Mouse (Mus musculus) cerebellum, adult 18-20 months (tissue): ENCODE results near the gene Gm49380.

Experiments
- DNase-seq, 2 experiments: peaks; one replicate each; pipeline ENCODE4 v3.0.0; 2021

Gene Gm49380

DNA sequence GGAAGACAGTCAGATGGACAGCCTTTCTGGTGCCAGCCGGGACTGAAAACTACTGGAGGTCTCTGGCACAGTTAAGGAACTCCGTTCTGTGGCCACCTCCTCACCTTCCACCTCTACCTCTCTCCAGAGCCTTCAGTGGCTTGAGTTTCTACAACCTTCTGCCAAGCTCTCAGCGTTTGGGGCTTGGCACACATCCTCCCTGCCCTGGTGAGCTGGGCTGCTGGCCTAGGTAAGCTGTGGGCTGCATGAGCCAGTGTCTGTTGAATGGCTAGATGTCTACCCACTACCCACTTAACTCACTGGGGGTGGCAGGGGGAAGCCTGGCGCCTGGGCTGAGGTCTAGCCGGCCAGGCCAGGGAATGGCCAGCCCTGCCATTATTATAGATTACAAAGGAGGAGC is 40.2 kb downstream of the Gm49380 start:
- peak; percentile 69 to 74 for DNase-seq

- DNase-seq, result peak; percentile 38 to 54
Observed at GRCm38 (mm10) chr9:44072599-44072915, 40.7 kb downstream of the Gm49380 start.

DNA sequence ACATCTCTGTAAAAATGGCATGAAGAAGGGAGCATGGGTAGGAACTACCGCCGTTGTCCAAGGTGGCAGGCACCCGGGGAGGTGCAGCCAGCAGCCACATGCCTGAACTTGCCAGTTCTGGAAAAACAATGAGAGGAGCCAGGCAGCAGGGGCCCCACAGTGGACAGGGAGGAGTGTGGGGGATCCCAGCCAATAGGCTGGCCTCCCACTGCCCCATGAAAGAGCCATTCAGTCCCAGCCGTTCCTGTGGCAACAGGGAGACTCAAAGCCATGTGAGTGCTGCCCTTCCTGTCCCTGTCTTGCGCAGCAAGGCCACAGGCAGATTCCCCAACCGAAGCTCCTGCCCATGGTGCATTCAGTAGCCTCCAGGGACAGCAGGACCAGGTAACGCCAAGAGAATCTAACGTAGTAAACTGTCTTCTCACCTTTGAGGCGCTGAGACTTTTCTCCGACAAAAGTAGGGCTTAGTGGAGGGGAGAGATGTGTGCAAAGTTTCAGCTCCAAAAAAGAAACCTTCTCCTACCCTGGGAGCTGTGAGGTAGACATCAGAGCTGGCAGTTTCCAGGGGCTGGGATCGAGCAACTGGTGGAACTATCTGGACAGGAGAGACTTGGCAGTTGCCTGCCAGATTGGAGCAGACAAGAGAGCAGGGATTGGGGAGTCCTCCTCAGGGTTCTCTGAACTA is 41.2 kb downstream of the Gm49380 start:
- peak; percentile 42 to 53 for DNase-seq

- DNase-seq, result no peak
Observed at GRCm38 (mm10) chr9:44070844-44071231, 42.5 kb downstream of the Gm49380 start.

DNA sequence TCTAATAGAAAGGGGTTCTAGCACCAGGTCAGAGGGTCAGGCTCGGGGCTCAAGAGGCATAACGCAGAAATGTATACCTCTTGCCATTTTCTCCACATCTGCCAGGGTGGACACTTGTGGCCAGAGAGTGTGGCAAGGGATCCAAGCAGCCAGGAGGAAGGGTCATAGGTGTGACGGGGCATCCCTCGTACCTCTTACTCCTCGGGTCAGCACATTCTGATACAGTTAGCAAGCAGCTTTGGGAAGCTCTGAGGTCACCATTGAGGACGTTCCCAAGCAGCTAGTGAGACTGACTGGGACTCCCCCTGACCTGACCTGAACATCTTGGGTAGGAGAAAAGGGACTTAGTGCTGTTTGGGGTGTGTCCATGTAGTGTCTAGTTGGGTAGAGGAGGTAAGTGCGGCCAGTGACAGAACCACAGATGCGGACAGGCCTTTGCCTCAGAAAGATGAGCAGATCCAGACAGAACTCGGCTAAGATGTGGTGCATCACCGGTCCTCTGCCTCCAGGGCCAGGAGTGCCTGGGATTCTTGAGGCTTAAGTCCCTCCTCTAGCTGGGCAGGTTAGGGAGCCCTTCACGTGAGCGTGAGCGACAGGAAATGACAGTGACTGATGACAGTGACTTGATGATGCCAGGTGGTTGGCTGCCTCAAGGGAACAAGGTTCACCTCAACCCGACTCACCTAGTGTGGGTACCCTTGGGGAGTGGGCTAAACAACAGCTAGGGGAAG is 43.0 kb downstream of the Gm49380 start:
- DNase-seq, result no peak

DNA sequence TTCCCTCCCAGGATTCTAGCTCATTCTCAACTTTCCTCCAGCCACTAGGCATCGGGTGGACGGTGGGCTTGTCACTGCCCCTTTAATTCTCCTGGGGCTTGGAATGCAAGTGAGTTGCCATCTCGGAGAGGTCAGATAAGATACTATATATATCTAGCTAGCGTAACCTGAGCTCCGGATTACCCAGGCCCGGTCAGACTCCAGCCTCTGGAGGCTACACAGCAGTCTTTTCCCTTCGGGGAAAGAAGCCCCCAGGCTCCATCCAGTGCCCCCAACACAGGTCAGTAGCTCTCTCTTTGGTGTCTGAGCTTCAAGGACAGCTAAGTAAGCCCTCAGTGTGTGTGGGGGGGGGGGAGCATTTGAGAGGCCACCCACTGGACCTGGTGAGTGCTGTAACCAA is 44.0 kb downstream of the Gm49380 start:
- no peak for DNase-seq

DNA sequence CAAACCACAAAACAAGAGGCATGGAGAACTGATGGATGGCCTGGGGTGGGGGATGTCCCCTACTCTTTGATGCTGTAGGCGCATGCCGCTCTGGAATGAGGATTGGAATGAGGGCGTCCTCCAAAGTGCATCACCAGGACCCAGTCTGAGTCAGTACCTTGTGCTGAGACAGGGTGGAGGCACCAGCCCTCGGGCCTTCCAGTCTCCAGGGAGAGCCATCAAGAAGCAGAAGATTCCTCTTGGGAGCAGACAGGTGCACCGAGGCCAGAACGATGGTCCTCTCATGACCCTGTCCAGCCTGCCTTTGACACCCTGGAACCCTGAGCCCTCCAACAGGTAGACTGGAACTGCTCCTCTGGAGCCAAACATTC is 45.4 kb downstream of the Gm49380 start:
- no peak for DNase-seq

GRCm38 (mm10) chr9:44067241-44067959 is 45.9 kb downstream of the Gm49380 start:
- DNase-seq, result no peak

DNA sequence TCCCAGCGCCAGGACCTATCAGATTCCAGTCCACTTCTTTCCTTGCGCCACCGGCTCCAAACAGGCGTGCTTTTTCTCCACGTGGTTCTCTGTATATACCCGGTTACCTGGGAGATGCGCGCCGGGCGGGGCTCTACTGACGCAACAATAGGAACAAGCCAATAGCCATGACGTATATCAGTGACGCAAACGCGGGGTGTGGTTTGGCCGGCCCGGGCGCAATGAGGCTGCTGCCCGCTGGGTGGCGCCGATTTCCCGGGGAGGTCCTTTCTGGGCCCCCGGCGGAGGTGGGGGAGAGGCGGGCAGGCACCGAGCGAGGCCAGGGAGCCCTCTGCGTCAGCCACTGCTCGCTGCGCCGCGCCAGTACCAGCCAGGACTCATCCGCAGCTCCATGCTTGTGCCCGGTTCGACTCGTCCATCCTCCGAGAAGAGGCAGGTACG is 46.5 kb downstream of the Gm49380 start, which contains the start of gene Usp2:
TSS of gene Usp2 (plus strand) at position 237 of the 441 bp plus-strand sequence.
- DNase-seq, result peak; percentile 99 to 100

GRCm38 (mm10) chr9:44065177-44065576 is 48.1 kb downstream of the Gm49380 start:
- DNase-seq, result no peak

DNA sequence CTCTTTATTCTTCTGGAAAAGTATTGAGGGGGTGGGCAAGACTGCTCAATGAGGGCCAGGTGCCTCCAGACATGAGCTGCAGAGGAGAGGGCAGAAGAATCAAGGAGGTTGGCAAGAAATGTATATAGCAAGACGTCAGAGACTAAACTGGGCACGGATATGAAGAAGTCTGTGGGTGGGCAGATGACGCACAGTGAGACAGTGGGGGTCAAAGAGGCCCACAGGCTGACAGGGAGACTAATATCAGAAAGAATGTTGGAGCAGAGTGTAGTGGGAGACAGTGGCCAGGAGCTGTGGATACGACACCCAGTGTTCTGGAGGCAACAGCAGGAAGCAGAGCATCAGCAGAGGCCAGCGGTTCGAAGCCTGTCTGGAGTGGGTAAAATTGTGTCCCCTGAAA is 54.7 kb downstream of the Gm49380 start:
- DNase-seq, result no peak

GRCm38 (mm10) chr9:44053936-44054335 is 59.4 kb downstream of the Gm49380 start:
- no peak for DNase-seq

- DNase-seq, result peak in 1 of 2 experiments; percentile 12
Observed at GRCm38 (mm10) chr9:44052855-44053254, 60.4 kb downstream of the Gm49380 start.

DNA sequence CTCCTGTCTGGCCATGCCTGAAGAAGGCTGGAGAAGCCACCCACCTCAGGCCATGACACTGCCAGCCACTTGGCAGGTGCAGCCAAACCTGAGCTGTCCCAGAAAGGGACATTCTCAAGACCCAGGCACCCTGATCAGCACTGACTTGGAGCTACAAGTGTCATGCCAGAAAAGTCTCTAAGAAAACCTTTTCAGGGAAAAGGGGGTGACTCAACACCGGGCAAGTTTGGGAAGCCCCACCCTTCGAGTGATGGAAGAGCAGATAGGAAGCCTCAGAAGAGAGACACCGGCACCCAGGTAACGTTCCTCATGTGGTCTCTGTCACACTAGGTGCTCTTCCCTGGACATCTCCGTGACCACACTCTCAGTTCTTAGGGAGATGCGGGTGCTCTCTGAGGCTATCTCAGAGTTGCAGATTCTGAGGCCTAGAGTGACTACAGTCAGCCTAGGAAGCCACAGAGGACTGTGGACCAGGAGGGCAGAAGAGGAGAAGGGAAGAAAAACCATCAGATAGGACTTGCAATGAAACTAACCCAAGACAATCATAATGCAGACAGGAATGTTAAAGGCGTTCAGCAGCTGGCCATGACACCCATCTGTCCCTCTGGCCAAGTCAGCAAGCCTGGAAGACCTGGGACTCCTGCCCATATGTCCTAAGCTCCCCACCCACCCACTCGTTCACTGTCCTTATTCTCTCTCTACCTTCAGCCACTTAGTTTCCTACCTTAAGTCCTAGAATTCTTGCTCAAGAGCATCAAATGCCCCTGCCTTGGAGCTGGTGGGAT is 63.7 kb downstream of the Gm49380 start:
- DNase-seq, result no peak

GRCm38 (mm10) chr9:44048541-44049380 is 64.5 kb downstream of the Gm49380 start:
- DNase-seq, result no peak

DNA sequence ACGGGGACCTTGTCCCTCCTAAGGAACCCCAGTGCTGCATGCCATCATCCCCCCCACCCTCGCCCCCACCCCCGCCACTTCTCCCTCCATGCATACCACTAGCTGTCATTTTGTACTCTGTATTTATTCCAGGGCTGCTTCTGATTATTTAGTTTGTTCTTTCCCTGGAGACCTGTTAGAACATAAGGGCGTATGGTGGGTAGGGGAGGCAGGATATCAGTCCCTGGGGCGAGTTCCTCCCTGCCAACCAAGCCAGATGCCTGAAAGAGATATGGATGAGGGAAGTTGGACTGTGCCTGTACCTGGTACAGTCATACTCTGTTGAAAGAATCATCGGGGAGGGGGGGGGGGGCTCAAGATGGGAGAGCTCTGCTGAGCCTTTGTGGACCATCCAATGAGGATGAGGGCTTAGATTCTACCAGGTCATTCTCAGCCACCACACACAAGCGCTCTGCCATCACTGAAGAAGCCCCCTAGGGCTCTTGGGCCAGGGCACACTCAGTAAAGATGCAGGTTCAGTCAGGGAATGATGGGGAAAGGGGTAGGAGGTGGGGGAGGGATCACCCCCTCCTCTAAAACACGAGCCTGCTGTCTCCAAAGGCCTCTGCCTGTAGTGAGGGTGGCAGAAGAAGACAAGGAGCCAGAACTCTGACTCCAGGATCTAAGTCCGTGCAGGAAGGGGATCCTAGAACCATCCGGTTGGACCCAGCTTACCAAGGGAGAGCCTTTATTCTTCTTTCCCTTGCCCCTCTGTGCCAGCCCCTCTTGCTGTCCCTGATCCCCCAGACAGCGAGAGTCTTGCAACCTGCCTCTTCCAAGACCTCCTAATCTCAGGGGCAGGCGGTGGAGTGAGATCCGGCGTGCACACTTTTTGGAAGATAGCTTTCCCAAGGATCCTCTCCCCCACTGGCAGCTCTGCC is 65.5 kb downstream of the Gm49380 start:
- no peak for DNase-seq

GRCm38 (mm10) chr9:44047071-44047470 is 66.2 kb downstream of the Gm49380 start:
- DNase-seq, result no peak

GRCm38 (mm10) chr9:44046426-44046825 is 66.9 kb downstream of the Gm49380 start:
- DNase-seq, result peak in 1 of 2 experiments; percentile 4

DNA sequence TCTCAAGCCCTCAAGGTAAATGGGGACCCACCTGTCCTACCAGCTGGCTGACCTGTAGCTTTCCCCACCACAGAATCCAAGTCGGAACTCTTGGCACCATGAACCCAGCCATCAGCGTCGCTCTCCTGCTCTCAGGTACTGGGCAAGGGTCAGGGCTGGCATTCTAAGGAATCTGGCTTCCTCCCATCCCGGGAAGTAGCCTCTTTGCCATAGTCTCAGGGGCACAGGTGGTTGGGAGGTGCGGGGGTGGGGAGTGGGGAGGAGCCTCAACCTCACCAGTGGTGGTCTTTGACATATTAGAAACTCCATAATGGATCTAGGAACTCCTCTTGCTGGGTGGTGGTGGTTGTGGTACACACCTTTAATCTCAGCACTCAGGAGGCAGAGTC is 67.4 kb downstream of the Gm49380 start:
- no peak for DNase-seq

GRCm38 (mm10) chr9:44045158-44045883 is 68.0 kb downstream of the Gm49380 start:
- DNase-seq, result no peak
